Mouse (Mus musculus) neural tube, embryonic 11.5 days (tissue): ENCODE data around the gene Exoc3l2. TPM values are rescaled to one million over a fixed set of nuclear protein-coding genes. Genes with fewer than 3 reads are reported as not detected.

Experiments used
- ATAC-seq: fragments of 200-750 bp; cut with Nextera tagmentation; 2 replicates; pipeline ENCODE4 v1.8.0; 2017; ENCODE audit warnings: moderate number of reproducible peaks, mild to moderate bottlenecking, moderate TSS enrichment, moderate library complexity; ENCODE audit not compliant: insufficient read depth, low FRiP score, low TSS enrichment
- DNase-seq: peaks from one replicate; pipeline ENCODE4 v3.0.0-alpha.2; 2015; ENCODE audit warnings: low spot score
- H3K27ac ChIP-seq: fragments of 300-500 bp; sonication (generic); 2 replicates; pipeline ENCODE4 v1.5.1; 2014; ENCODE audit warnings: low read depth, mild to moderate bottlenecking, low read length
- H3K27me3 ChIP-seq: fragments of 300-500 bp; sonication (generic); 2 replicates; pipeline ENCODE4 v1.6.1; 2014; ENCODE audit warnings: mild to moderate bottlenecking, low read length, mixed read lengths; ENCODE audit not compliant: control insufficient read depth, insufficient read depth
- H3K36me3 ChIP-seq: fragments of 300-500 bp; sonication (generic); 2 replicates; pipeline ENCODE4 v1.6.1; 2014; ENCODE audit warnings: mild to moderate bottlenecking, low read length, moderate library complexity, mixed read lengths; ENCODE audit not compliant: control insufficient read depth, insufficient read depth
- H3K4me1 ChIP-seq: fragments of 300-500 bp; sonication (generic); 2 replicates; pipeline ENCODE4 v1.6.1; 2014; ENCODE audit warnings: low read length, mixed read lengths; ENCODE audit not compliant: control insufficient read depth, insufficient read depth
- H3K4me2 ChIP-seq: fragments of 300-500 bp; sonication (generic); 2 replicates; pipeline ENCODE4 v1.6.1; 2014; ENCODE audit warnings: low read depth, mild to moderate bottlenecking, moderate library complexity
- H3K4me3 ChIP-seq: fragments of 300-500 bp; sonication (generic); 2 replicates; pipeline ENCODE4 v1.5.1; 2014; ENCODE audit warnings: low read depth, low read length
- H3K9ac ChIP-seq: fragments of 300-500 bp; sonication (generic); 2 replicates; pipeline ENCODE4 v1.6.1; 2014; ENCODE audit warnings: mild to moderate bottlenecking, low read length
- H3K9me3 ChIP-seq: fragments of 300-500 bp; sonication (generic); 2 replicates; pipeline ENCODE4 v1.6.1; 2016; ENCODE audit warnings: low read length; ENCODE audit not compliant: control insufficient read depth
- WGBS: fragments of 180-500 bp; shearing (Covaris S2); extraction: QIAGEN DNeasy Blood & Tissue Kit; methylation state at CpG from one replicate; pipeline ENCODE4 v1.1.7; 2014; 5-methylcytosine and 5-hydroxymethylcytosine counted together
- polyA plus RNA-seq: library from polyadenylated mRNA; unstranded; fragments of >200 nt; fragmentation: Nextera tagmentation; extraction: Ambion mirVana; gene quantifications from 2 replicates; pipeline ENCODE4 v1.2.1, GENCODE M21; 2014

Exoc3l2 gene
- polyA plus RNA-seq, 1 experiment from 2014 or later, result 1.6 TPM

- WGBS, result 90% methylated on average over 7 of the region's 7 CpGs
- H3K36me3 ChIP-seq, result no peaks in the 10 kb centered on the region
- H3K9ac ChIP-seq, result no peak overlapping the region
- ATAC-seq, result no peak
- H3K4me2 ChIP-seq, result no peak overlapping the region
- H3K9me3 ChIP-seq, result no peaks in the 10 kb centered on the region
- DNase-seq, result no peak
- H3K4me1 ChIP-seq, result no peaks in the 10 kb centered on the region
- H3K27ac ChIP-seq, result no peak overlapping the region
- H3K27me3 ChIP-seq, result peaks cover 36% of the 10 kb centered on the region
- no peak overlapping the region for H3K4me3 ChIP-seq
Observed at GRCm38 (mm10) chr7:19486549-19486948, 23.4 kb downstream of the Exoc3l2 start.

GRCm38 (mm10) chr7:19489525-19489924 is 26.4 kb downstream of the Exoc3l2 start:
- peak; percentile 28 for DNase-seq
- no peak for ATAC-seq
- under 1% methylated on average over 31 of the region's 31 CpGs for WGBS
- 0 out of 2 replicates have a peak, but pooled peaks cover 3% of the 10 kb centered on the region for H3K4me1 ChIP-seq
- H3K4me2 ChIP-seq, result peak overlapping the region; percentile 20; the same call in 1 of the 2 replicates
- H3K4me3 ChIP-seq, result peak overlapping the region; percentile 16
- H3K27ac ChIP-seq, result no peak overlapping the region
- H3K27me3 ChIP-seq, result peaks cover 44% of the 10 kb centered on the region
- H3K36me3 ChIP-seq, result no peaks in the 10 kb centered on the region
- peak overlapping the region; percentile 10; the same call in 1 of the 2 replicates for H3K9ac ChIP-seq
- no peaks in the 10 kb centered on the region for H3K9me3 ChIP-seq

- H3K9me3 ChIP-seq, result no peaks in the 10 kb centered on the region
- DNase-seq, result no peak
- H3K27me3 ChIP-seq, result peaks cover 44% of the 10 kb centered on the region
- WGBS, result 3% methylated on average over 26 of the region's 26 CpGs
- ATAC-seq, result no peak
- H3K36me3 ChIP-seq, result no peaks in the 10 kb centered on the region
- 0 out of 2 replicates have a peak overlapping the region, but pooled peaks have one; percentile 5 for H3K4me3 ChIP-seq
- H3K4me1 ChIP-seq, result 0 out of 2 replicates have a peak, but pooled peaks cover 3% of the 10 kb centered on the region
- H3K27ac ChIP-seq, result no peak overlapping the region
- H3K9ac ChIP-seq, result no peak overlapping the region
- H3K4me2 ChIP-seq, result 0 out of 2 replicates have a peak overlapping the region, but pooled peaks have one; percentile 8
Observed at GRCm38 (mm10) chr7:19491731-19492130, 28.6 kb downstream of the Exoc3l2 start.

GRCm38 (mm10) chr7:19494751-19495474 is 31.8 kb downstream of the Exoc3l2 start:
- Histone ChIP-seq H3K36me3 (no peaks in the 10 kb centered on the region), H3K9me3 (no peaks in the 10 kb centered on the region), H3K9ac (no peak overlapping the region), H3K4me3 (no peak overlapping the region), H3K27me3 (peaks cover 24% of the 10 kb centered on the region), H3K4me2 (no peak overlapping the region), H3K4me1 (0 out of 2 replicates have a peak, but pooled peaks cover 3% of the 10 kb centered on the region), H3K27ac (no peak overlapping the region)
- WGBS, result 85% methylated on average over 25 of the region's 25 CpGs
- DNase-seq (no peak), ATAC-seq (no peak)

- H3K4me1 ChIP-seq, result 0 out of 2 replicates have a peak, but pooled peaks cover 3% of the 10 kb centered on the region
- DNase-seq (no peak), ATAC-seq (no peak)
- H3K9ac ChIP-seq, result no peak overlapping the region
- H3K27ac ChIP-seq, result no peak overlapping the region
- no peaks in the 10 kb centered on the region for H3K9me3 ChIP-seq
- no peaks in the 10 kb centered on the region for H3K36me3 ChIP-seq
- peaks cover 16% of the 10 kb centered on the region for H3K27me3 ChIP-seq
- 70% methylated on average over 20 of the region's 20 CpGs for WGBS
- no peak overlapping the region for H3K4me3 ChIP-seq
- no peak overlapping the region for H3K4me2 ChIP-seq
Observed at GRCm38 (mm10) chr7:19495521-19496213, 32.5 kb downstream of the Exoc3l2 start.

- ATAC-seq, result no peak
- H3K4me3 ChIP-seq, result no peak overlapping the region
- 74% methylated on average over 5 of the region's 5 CpGs for WGBS
- H3K4me1 ChIP-seq, result 0 out of 2 replicates have a peak, but pooled peaks cover 3% of the 10 kb centered on the region
- H3K4me2 ChIP-seq, result no peak overlapping the region
- no peaks in the 10 kb centered on the region for H3K36me3 ChIP-seq
- H3K9ac ChIP-seq, result no peak overlapping the region
- H3K9me3 ChIP-seq, result no peaks in the 10 kb centered on the region
- H3K27ac ChIP-seq, result no peak overlapping the region
- peaks cover 11% of the 10 kb centered on the region for H3K27me3 ChIP-seq
- no peak for DNase-seq
Observed at GRCm38 (mm10) chr7:19496214-19496555, 33.1 kb downstream of the Exoc3l2 start.

- DNase-seq (no peak), ATAC-seq (no peak)
- Histone ChIP-seq H3K27me3 (no peaks in the 10 kb centered on the region), H3K4me3 (no peak overlapping the region), H3K36me3 (no peaks in the 10 kb centered on the region), H3K27ac (no peak overlapping the region), H3K9me3 (no peaks in the 10 kb centered on the region), H3K9ac (no peak overlapping the region), H3K4me1 (no peaks in the 10 kb centered on the region), H3K4me2 (no peak overlapping the region)
- WGBS, result 84% methylated on average over 4 of the region's 4 CpGs
Observed at GRCm38 (mm10) chr7:19498326-19498725, 35.2 kb downstream of the Exoc3l2 start.

GRCm38 (mm10) chr7:19500420-19501363 is 37.6 kb downstream of the Exoc3l2 start:
- 73% methylated on average over 12 of the region's 12 CpGs for WGBS
- no peak overlapping the region for H3K9ac ChIP-seq
- ATAC-seq, result no peak
- no peaks in the 10 kb centered on the region for H3K9me3 ChIP-seq
- H3K27me3 ChIP-seq, result no peaks in the 10 kb centered on the region
- H3K4me2 ChIP-seq, result no peak overlapping the region
- no peak overlapping the region for H3K27ac ChIP-seq
- no peak overlapping the region for H3K4me3 ChIP-seq
- H3K4me1 ChIP-seq, result no peaks in the 10 kb centered on the region
- H3K36me3 ChIP-seq, result no peaks in the 10 kb centered on the region
- no peak for DNase-seq
